Mouse (Mus musculus) layer of hippocampus, adult 2 months (tissue): Measurements from ENCODE around the gene Fam222a. TPM values are rescaled to one million over a fixed set of nuclear protein-coding genes. Genes with fewer than 3 reads are reported as not detected.

Experiments
- DNase-seq, 2 experiments: peaks; one replicate each; pipeline ENCODE4 v3.0.0; 2022; ENCODE audit warnings: low spot score in 2 of 2
- H3K27ac ChIP-seq: fragments of 200-600 bp; 2 replicates; pipeline ENCODE4 v1.8.1; 2022
- H3K4me3 ChIP-seq: fragments of 200-600 bp; 2 replicates; pipeline ENCODE4 v1.8.1; 2022; ENCODE audit warnings: mild to moderate bottlenecking
- CTCF ChIP-seq: fragments of 200-600 bp; conservative IDR thresholded peaks from 2 replicates; pipeline ENCODE4 v1.8.1; 2022; ENCODE audit warnings: antibody characterized with exemption, mild to moderate bottlenecking, moderate library complexity
- total RNA-seq, 2 experiments: library from RNA; stranded (reverse); gene quantifications; 2 replicates each; pipeline ENCODE4 v1.2.3; 2021

Gene Fam222a
- total RNA-seq, 2 experiments from 2014 or later, result 3.5 to 4.1 TPM

DNA sequence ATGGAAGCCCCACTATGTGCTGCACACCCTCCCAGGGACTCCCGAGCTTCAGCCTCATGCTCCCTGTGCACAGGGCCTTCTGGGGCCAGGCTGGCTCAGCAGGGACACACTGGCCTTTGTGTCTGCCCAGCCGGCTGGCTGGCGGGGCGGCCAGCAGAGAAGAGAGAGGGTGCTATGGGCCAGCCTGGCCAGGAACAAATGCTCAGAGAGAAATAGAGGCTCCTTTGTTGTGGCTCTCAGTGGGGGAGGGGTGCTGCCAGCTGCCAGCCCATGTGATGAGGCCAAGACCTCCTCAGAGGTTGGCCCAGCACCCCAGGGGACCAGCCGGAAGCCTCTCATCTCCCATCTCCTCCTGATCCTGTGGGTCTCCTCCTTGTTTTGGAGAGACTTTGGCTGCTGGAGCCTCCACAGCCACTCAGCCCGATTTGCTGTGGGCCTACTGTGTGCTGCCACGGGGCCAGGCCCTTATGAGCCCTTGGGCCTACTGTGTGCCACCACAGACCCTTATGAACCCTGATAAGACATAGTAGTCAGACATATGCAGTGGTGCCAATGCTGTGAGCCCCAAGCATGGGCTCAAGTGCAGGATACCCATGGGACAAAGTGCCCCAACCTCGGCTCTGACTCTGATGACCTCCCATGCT is 12.0 kb downstream of the Fam222a start:
- no peak for TF ChIP-seq CTCF
- Histone ChIP-seq H3K4me3 (no peak overlapping the region), H3K27ac (peak overlapping the region; percentile 68)
- DNase-seq, result peak; percentile 51 to 69

DNA sequence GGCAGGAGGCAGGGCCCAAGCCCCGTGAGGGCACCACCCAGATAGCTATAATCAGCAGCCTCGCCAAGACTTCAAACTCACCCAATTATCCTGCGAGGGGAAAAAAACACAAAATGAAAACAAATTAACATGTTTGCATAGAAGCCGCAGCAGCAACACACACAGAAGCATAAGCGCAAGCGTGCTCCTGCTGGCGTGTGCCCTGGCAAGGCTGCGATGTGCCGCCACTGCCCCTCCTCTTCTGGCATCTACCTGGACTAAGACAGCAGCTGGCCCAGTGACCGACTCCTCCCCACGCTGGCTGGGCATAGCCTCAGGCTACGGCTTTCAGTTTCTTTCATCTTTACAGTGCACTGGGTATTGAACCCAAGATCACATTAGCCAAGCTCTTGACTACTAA is 13.7 kb downstream of the Fam222a start:
- no peak for TF ChIP-seq CTCF
- Histone ChIP-seq H3K27ac (no peak overlapping the region), H3K4me3 (no peak overlapping the region)
- DNase-seq, result no peak

DNA sequence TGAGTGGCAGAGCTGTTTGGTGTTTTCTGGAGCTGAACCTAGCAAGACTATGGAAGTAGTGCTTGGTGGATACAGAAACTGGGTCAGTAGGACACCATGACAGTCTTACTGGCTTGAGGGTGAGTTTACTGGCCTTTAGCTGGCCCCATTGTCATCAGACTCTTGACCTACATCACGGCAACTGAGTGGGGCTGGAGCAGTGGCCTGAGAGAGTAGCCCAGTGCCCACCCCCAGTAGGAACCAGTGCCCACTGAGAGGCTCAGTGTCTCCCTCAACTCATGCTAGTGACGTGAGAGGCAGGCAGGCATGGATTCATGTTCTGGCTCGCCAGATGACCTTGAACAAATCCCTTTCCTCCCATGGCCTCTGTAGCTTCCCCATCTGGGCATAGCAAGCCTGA is 15.2 kb downstream of the Fam222a start:
- no peak for DNase-seq
- Histone ChIP-seq H3K27ac (no peak overlapping the region), H3K4me3 (no peak overlapping the region)
- TF ChIP-seq CTCF, result no peak

DNA sequence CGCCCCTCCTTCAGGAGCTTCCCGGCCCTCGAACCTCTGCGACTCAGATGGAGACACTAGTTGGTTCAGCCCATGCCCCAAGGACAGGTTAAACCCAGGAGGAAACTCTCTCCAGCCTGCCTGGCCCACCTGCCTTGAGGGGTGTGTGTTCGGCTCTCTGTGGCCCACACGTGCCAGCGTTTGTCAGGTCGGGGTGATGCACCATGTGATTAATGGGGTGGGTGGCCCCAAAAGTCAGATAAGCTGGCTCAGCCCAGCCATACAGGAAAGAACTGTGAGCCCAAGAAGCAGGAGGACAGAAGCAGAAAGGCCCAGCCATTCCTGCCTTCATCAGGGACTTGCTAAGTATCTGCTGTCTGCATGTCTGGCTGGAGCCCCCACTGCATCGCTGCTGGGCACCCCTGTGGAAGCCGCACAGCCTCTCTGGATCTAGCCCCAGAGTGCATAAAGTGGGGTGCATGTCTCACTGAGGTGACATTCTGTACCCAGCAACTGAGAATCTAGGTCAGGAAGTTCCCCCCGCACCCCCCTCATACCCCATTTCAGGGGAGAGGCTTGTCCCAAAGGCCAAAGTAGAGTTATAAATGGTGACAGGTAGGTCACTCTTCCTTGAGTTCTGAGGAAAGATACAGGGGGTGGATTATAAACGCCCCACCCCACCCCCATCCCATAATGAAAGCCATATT is 15.8 kb downstream of the Fam222a start:
- Histone ChIP-seq H3K4me3 (no peak overlapping the region), H3K27ac (no peak overlapping the region)
- DNase-seq, result no peak
- TF ChIP-seq CTCF, result no peak

DNA sequence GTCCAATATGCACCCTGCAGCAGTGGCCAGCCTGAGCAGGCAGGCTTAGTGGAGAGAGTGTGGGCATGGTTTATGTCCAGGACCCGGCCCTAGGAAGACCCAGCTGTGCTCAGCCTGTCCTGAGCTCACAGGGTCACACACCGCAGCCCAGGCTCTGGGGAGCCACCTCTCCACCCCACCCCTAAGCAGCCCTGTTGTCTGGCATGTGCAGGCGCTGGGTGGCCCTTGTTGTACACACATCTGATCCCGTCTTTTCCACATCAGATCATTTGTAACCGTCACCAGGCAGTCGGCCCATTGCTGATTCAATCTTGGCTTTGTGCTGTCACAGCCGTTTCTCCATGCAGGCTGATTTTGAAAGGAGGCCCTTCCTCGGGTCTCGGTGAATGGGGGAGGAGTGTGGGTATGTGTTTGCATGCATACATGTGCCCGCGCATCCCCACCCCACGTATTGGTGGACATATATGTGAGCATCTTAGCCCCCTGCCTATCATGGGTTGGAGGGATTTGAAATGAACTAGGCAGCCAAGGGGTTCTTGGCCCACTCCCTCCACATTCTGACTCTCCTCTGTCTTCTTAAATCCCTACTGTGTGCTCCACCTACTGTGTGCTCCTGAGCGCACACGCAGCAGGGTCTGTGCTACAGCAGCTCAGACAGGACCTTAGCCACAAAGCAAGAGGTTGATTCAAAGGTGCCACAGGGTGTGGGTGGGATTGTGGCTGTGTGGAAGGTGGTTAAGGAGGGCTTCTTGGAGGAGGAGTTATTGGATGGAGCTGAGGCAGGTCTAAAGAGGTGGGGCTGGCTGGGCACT is 16.7 kb downstream of the Fam222a start:
- no peak overlapping the region for H3K27ac ChIP-seq
- H3K4me3 ChIP-seq, result no peak overlapping the region
- DNase-seq, result no peak
- TF ChIP-seq CTCF, result no peak

DNA sequence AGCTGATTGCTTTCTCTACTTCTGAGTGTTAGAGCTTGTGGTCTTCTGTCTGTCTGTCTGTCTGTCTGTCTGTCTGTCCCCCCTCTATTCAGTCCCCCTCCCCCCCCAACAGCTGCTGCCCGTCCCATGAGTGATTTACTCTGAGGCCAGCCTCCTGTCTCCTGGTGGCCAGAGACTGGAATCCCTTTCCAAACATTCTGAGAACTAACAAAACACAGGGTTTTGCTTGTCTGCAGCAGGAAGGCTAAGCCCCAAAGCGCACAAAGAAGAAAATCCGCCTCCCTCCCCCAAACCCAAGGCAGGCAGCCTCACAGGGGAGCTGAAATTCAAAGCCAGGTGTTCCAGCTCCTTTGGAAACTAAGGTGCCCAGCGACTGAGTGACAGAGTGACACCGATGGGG is 17.9 kb downstream of the Fam222a start:
- no peak for TF ChIP-seq CTCF
- Histone ChIP-seq H3K4me3 (no peak overlapping the region), H3K27ac (no peak overlapping the region)
- no peak for DNase-seq

DNA sequence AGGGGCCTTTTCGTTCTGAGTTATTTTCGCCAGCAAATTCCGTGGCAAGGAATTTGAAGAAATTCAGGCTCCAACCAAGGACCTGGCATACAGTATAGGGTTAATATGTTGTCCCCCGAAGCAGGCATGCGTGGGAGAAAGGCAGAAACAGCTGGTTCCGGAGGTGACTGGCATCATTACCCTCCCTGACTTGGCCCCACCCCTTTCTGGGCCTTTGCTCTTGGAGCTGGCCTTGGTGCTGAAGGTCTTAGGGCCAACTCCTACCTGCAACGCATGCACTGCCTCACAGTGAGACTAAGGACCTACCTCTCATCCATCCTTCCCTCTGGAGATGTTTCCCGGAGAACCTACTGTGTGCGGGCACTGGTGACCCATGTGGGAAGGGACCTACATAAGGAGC is 20.1 kb downstream of the Fam222a start:
- TF ChIP-seq CTCF, result no peak
- H3K27ac ChIP-seq, result no peak overlapping the region
- DNase-seq, result no peak
- no peak overlapping the region for H3K4me3 ChIP-seq

DNA sequence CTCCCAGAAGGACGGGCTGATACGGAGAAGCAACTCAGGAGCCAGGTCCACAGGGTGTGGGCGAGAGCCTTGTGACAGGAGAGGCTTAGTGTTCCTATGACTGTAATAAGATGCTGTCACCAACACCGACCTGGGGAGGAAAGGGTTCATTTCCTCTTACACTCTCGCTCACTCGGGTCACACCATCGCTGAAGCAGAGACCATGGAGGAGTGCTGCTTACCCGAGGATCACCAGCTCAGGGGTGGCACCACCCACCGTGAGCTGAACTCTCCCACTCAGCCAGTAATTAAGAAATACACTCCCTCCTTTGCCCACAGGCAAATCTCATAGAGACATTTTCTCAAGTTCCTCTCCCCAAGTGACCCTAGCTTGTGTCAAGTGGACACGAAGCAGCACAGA is 20.6 kb downstream of the Fam222a start:
- TF ChIP-seq CTCF, result no peak
- no peak overlapping the region for H3K27ac ChIP-seq
- no peak overlapping the region for H3K4me3 ChIP-seq
- no peak for DNase-seq

DNA sequence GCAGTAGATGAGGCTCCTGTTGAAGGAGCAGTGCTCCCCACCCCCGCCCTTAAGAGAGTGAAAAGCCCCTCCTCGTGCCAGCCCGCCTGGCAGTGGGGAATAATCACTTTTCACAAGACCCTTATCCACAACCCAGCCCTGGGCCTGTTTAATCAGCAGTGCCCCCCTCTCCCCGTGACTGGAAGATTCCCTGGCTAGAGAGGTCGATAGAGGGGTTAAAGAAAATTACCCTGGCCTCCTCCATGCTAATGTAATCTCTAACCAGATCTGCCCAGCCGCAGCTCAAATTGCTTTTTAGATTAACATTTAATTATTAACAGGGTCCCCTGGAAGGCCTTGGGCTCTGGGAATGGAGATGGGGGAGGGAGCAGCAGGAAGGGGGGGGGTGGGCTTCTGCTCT is 21.2 kb downstream of the Fam222a start:
- Histone ChIP-seq H3K4me3 (no peak overlapping the region), H3K27ac (no peak overlapping the region)
- no peak for TF ChIP-seq CTCF
- no peak for DNase-seq

DNA sequence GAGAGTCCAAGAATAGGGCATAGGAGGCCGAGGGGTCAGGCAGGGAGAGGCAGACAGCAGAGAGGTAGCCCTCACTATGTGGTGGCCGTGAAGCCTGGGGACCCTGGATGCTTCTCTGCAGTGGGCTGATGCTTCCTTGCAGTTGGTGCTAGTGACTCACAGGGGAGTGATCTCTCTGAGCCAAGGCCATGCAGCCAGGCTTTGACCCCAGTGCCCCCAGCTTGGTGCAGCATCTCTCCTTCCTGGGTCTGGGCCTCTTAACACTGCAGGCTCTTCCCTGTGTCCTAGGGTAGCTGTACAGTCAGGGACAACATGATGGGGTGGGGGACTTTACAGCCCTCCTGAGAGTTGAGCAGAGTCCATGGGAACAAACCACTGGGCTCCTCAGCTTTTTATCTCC is 21.6 kb downstream of the Fam222a start:
- DNase-seq, result no peak
- Histone ChIP-seq H3K27ac (no peak overlapping the region), H3K4me3 (no peak overlapping the region)
- TF ChIP-seq CTCF, result no peak

DNA sequence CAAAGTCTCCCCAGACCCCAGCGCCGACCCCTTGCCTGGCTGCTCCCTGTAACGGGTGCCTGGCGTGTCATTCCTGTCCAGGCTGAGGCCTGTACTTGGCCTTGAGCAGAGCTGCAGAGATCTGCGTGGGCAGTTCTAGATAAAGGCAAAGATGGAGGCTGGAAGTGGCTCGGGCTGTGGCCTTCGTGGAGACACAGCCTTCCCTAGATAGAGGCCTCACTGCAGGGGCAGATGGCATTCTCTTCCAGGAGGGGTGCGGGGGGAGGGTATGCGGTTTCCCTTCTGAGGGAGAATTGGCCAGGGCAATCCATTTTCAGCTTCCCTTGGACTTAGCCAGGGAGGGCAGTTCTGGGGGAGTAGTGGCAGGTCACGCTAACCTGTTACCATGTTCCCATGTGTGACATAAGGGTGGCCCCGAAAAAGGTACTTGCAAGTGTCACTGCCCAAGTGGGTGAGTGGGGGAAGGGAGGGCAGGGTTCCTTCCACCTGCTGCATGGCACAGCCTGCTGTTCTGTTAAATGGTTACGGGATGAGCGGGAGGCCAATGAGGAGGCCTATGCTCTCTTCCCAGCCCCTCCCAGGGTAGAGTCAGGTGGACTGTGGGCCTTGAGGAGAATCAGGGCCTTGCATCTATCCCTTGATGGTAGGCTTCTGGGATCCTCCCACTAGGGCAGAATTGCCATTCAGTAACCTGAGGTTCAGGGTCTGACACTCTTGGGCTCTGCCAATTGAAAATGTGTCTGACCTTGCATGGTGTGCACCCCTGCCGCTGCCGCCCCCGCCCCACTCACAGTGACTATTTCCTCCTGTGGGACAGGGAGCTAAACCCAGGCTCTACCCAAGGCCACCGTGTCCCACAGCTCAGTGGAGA is 22.5 kb downstream of the Fam222a start:
- no peak for DNase-seq
- no peak for TF ChIP-seq CTCF
- no peak overlapping the region for H3K4me3 ChIP-seq
- H3K27ac ChIP-seq, result no peak overlapping the region

DNA sequence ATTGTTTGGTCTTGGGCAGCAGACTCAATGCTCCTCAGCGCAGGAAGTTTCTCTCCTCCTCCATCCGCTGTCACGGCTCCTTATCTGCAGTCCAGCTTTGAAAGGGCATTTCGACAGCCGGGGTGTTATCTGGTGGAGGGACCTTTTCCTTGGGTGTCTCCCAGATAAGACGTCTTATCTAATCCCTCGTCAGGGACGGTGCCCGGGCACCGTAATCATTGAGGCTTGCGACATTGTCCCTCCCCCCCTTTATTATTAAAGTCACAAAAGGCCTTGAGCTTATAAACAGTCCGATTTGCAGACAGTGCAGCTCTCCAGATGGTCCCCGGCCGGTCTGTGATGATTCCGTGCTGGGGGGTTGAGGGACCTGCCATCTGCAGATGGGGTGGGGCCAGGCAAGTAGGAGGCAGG is 23.3 kb downstream of the Fam222a start:
- Histone ChIP-seq H3K27ac (no peak overlapping the region), H3K4me3 (no peak overlapping the region)
- TF ChIP-seq CTCF, result no peak
- DNase-seq, result no peak

DNA sequence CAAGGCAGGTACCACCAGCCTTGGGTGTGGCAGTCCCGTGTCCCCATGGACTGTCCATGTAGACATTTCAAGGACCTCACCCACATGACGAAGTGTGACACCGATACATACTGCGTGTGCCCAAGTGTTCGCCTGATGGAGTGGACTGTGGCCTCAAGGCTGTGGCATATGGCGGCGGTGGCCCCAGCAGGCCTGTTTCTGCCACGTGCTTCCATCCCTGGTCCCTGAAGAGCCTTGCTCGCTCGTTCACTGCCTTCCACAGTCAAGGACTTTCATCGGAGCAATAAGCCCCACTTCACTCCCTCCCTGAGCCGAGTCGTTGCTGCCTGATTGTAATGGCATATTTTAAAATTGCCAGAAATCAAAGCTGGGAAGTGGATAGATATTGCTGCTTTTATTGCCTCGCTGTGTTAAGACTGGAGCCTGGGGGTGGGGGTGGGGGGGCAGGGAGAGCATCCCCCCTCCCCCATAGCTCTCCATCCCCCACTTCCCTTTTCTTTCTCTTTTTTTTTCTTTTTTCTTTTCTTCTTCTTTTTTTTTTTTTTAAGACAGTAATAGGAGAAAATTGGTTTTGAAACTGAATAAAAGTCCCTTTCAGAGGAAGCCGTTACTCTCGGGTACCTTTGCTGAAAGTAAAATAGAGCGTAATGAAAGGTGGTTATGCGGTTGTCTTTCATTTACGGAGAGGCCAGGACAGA is 24.8 kb downstream of the Fam222a start:
- TF ChIP-seq CTCF, result no peak
- H3K27ac ChIP-seq, result no peak overlapping the region
- no peak overlapping the region for H3K4me3 ChIP-seq
- DNase-seq, result no peak
